Mouse (Mus musculus) hindbrain, embryonic 16.5 days (tissue): Measurements from ENCODE around the gene Nsg1. TPM values are rescaled to one million over a fixed set of nuclear protein-coding genes. Genes with fewer than 3 reads are reported as not detected.
A peak's percentile ranks its signal among the peaks of the same experiment; 100 is the strongest.

Experiments
- ATAC-seq: fragments of 200-750 bp; cut with Nextera tagmentation; 2 replicates; pipeline ENCODE4 v1.8.0; 2017; ENCODE audit warnings: moderate TSS enrichment, moderate library complexity
- H3K27ac ChIP-seq: fragments of 300-500 bp; sonication (generic); 2 replicates; pipeline ENCODE4 v1.5.1; 2014; ENCODE audit warnings: low read depth, mild to moderate bottlenecking, control low read depth, low read length, moderate library complexity
- H3K27me3 ChIP-seq: fragments of 300-500 bp; sonication (generic); replicated peaks from 2 replicates; pipeline ENCODE4 v1.6.1; 2014; ENCODE audit warnings: low read length; ENCODE audit not compliant: control insufficient read depth, insufficient read depth
- H3K36me3 ChIP-seq: fragments of 300-500 bp; sonication (generic); 2 replicates; pipeline ENCODE4 v1.6.1; 2014; ENCODE audit warnings: mild to moderate bottlenecking, low read length, moderate library complexity, mixed read lengths; ENCODE audit not compliant: control insufficient read depth, insufficient read depth
- H3K4me1 ChIP-seq: fragments of 300-500 bp; sonication (generic); 2 replicates; pipeline ENCODE4 v1.6.1; 2014; ENCODE audit warnings: low read depth, low read length; ENCODE audit not compliant: control insufficient read depth, insufficient read depth
- H3K4me2 ChIP-seq: fragments of 300-500 bp; sonication (generic); 2 replicates; pipeline ENCODE4 v1.6.1; 2014; ENCODE audit warnings: mild to moderate bottlenecking, low read length, control low read depth, moderate library complexity
- H3K4me3 ChIP-seq: fragments of 300-500 bp; sonication (generic); 2 replicates; pipeline ENCODE4 v1.5.1; 2014; ENCODE audit warnings: mild to moderate bottlenecking, low read length, control low read depth, moderate library complexity
- H3K9ac ChIP-seq: fragments of 300-500 bp; sonication (generic); 2 replicates; pipeline ENCODE4 v1.6.1; 2014; ENCODE audit warnings: low read depth, mild to moderate bottlenecking, control low read depth, low read length, moderate library complexity
- H3K9me3 ChIP-seq: fragments of 300-500 bp; sonication (generic); 2 replicates; pipeline ENCODE4 v1.6.1; 2014; ENCODE audit warnings: mild to moderate bottlenecking, low read length, moderate library complexity; ENCODE audit not compliant: control insufficient read depth
- WGBS: fragments of 180-500 bp; shearing (Covaris S2); extraction: QIAGEN DNeasy Blood & Tissue Kit; methylation state at CpG from one replicate; pipeline ENCODE4 v1.1.7; 2014; 5-methylcytosine and 5-hydroxymethylcytosine counted together
- polyA plus RNA-seq: library from polyadenylated mRNA; unstranded; fragments of >200 nt; fragmentation: Nextera tagmentation; extraction: Ambion mirVana; gene quantifications from 2 replicates; pipeline ENCODE4 v1.2.1, GENCODE M21; 2015

Nsg1 gene
- polyA plus RNA-seq, 1 experiment from 2014 or later: 1,654 TPM

- WGBS: 91% methylated on average over 5 of the region's 5 CpGs
- ATAC-seq: no peak
These were observed 40.4 kb downstream of the Nsg1 start for GRCm38 (mm10) chr5:38119268-38119667.

GRCm38 (mm10) chr5:38117056-38117455 lies 42.7 kb downstream of the Nsg1 start:
- Histone ChIP-seq H3K4me3 (no peak overlapping the region), H3K4me2 (no peak overlapping the region), H3K27me3 (no peaks in the 10 kb centered on the region), H3K27ac (no peak overlapping the region), H3K4me1 (no peaks in the 10 kb centered on the region), H3K36me3 (peaks cover 9% of the 10 kb centered on the region), H3K9me3 (no peaks in the 10 kb centered on the region), H3K9ac (no peak overlapping the region)
- WGBS: 54% methylated on average over 1 of the region's 1 CpGs
- ATAC-seq: no peak

More at GRCm38 (mm10) chr5:38119268-38119667, 40.4 kb downstream of the Nsg1 start:
- Histone ChIP-seq H3K36me3 (peaks cover 9% of the 10 kb centered on the region), H3K4me1 (no peaks in the 10 kb centered on the region), H3K27me3 (no peaks in the 10 kb centered on the region), H3K9ac (no peak overlapping the region), H3K4me2 (no peak overlapping the region), H3K4me3 (no peak overlapping the region), H3K9me3 (no peaks in the 10 kb centered on the region), H3K27ac (no peak overlapping the region)

GRCm38 (mm10) chr5:38114526-38114925 lies 45.2 kb downstream of the Nsg1 start:
- Histone ChIP-seq H3K9me3 (no peaks in the 10 kb centered on the region), H3K36me3 (peaks cover 13% of the 10 kb centered on the region), H3K4me1 (no peaks in the 10 kb centered on the region), H3K27ac (no peak overlapping the region), H3K4me3 (no peak overlapping the region), H3K4me2 (no peak overlapping the region), H3K9ac (no peak overlapping the region), H3K27me3 (no peaks in the 10 kb centered on the region)
- no peak for ATAC-seq
- WGBS: 96% methylated on average over 2 of the region's 2 CpGs

- no peak overlapping the region for H3K27ac ChIP-seq
- H3K4me2 ChIP-seq: no peak overlapping the region
- H3K9ac ChIP-seq: no peak overlapping the region
- ATAC-seq: no peak
- no peaks in the 10 kb centered on the region for H3K27me3 ChIP-seq
- no peaks in the 10 kb centered on the region for H3K4me1 ChIP-seq
- H3K9me3 ChIP-seq: no peaks in the 10 kb centered on the region
- peaks cover 7% of the 10 kb centered on the region; the same call in 1 of the 2 replicates for H3K36me3 ChIP-seq
- WGBS: 86% methylated on average over 10 of the region's 10 CpGs
- H3K4me3 ChIP-seq: no peak overlapping the region
These were observed 52.9 kb downstream of the Nsg1 start for GRCm38 (mm10) chr5:38106807-38107206.

- 79% methylated on average over 14 of the region's 14 CpGs for WGBS
- Histone ChIP-seq H3K36me3 (peaks cover 7% of the 10 kb centered on the region; the same call in 1 of the 2 replicates), H3K4me1 (no peaks in the 10 kb centered on the region), H3K4me2 (no peak overlapping the region), H3K27ac (no peak overlapping the region), H3K4me3 (no peak overlapping the region), H3K9me3 (no peaks in the 10 kb centered on the region), H3K9ac (no peak overlapping the region), H3K27me3 (no peaks in the 10 kb centered on the region)
- ATAC-seq: peak; percentile 25; the same call in 1 of the 2 replicates
These were observed 53.5 kb downstream of the Nsg1 start for GRCm38 (mm10) chr5:38106080-38106697.

- no peaks in the 10 kb centered on the region for H3K27me3 ChIP-seq
- H3K4me2 ChIP-seq: no peak overlapping the region
- H3K4me3 ChIP-seq: no peak overlapping the region
- H3K4me1 ChIP-seq: no peaks in the 10 kb centered on the region; the same call in 1 of the 2 replicates
- WGBS: 95% methylated on average over 2 of the region's 2 CpGs
- H3K9ac ChIP-seq: no peak overlapping the region
- H3K9me3 ChIP-seq: no peaks in the 10 kb centered on the region
- ATAC-seq: no peak
- no peak overlapping the region for H3K27ac ChIP-seq
- H3K36me3 ChIP-seq: peaks cover 3% of the 10 kb centered on the region; the same call in 1 of the 2 replicates
These were observed 56.8 kb downstream of the Nsg1 start for GRCm38 (mm10) chr5:38102945-38103344.

GRCm38 (mm10) chr5:38099139-38099676 lies 60.5 kb downstream of the Nsg1 start:
- no peak overlapping the region for H3K27ac ChIP-seq
- no peaks in the 10 kb centered on the region for H3K36me3 ChIP-seq
- H3K9me3 ChIP-seq: no peaks in the 10 kb centered on the region
- no peak overlapping the region for H3K4me2 ChIP-seq
- H3K9ac ChIP-seq: no peak overlapping the region
- no peaks in the 10 kb centered on the region; the same call in 1 of the 2 replicates for H3K4me1 ChIP-seq
- no peaks in the 10 kb centered on the region for H3K27me3 ChIP-seq
- peak; percentile 41; the same call in 1 of the 2 replicates for ATAC-seq
- WGBS: 80% methylated on average over 2 of the region's 2 CpGs
- no peak overlapping the region for H3K4me3 ChIP-seq

- H3K4me3 ChIP-seq: no peak overlapping the region
- H3K36me3 ChIP-seq: no peaks in the 10 kb centered on the region
- no peaks in the 10 kb centered on the region for H3K9me3 ChIP-seq
- H3K27me3 ChIP-seq: no peaks in the 10 kb centered on the region
- no peak overlapping the region for H3K9ac ChIP-seq
- peak; percentile 50; the same call in 1 of the 2 replicates for ATAC-seq
- no peak overlapping the region for H3K27ac ChIP-seq
- 67% methylated on average over 4 of the region's 4 CpGs for WGBS
- H3K4me1 ChIP-seq: no peaks in the 10 kb centered on the region; the same call in 1 of the 2 replicates
- H3K4me2 ChIP-seq: no peak overlapping the region
These were observed 62.1 kb downstream of the Nsg1 start for GRCm38 (mm10) chr5:38097501-38098093.

GRCm38 (mm10) chr5:38094331-38094730 lies 65.4 kb downstream of the Nsg1 start:
- no peaks in the 10 kb centered on the region for H3K27me3 ChIP-seq
- no peak overlapping the region for H3K27ac ChIP-seq
- no peak for ATAC-seq
- no peaks in the 10 kb centered on the region for H3K9me3 ChIP-seq
- WGBS: 95% methylated on average over 2 of the region's 2 CpGs
- no peak overlapping the region for H3K9ac ChIP-seq
- H3K4me1 ChIP-seq: no peaks in the 10 kb centered on the region; the same call in 1 of the 2 replicates
- H3K36me3 ChIP-seq: no peaks in the 10 kb centered on the region
- no peak overlapping the region for H3K4me2 ChIP-seq
- no peak overlapping the region for H3K4me3 ChIP-seq
